Mouse (Mus musculus) gastrocnemius, postnatal 14 days (tissue): ENCODE measurements at regions not wholly inside any gene's neighbourhood (a gene's known extent, or its start where the extent isn't known, plus 50 kb on each side); places are given as distances from the start of the nearest gene placed in this dataset.
A peak's percentile ranks its signal among the peaks of the same experiment; 100 is the strongest.
"Not testable (repeated sequence)": the region's sequence is repeated elsewhere in the genome, so short reads cannot be mapped to it uniquely, and the experiment has no call there.

Experiments used
- DNase-seq: peaks from one replicate; pipeline ENCODE4 v3.0.0; 2021; ENCODE audit warnings: mixed read lengths
- intact Hi-C: fragments of 180-260 bp; cut with DNase I; formaldehyde crosslinking; loops from one replicate; pipeline ENCODE4 v1.15.1; 2025; ENCODE audit warnings: low total_unique reads

- intact Hi-C loops, result no loop called here
Measured at GRCm38 (mm10) chr15:41920270-41920669, 1786.1 kb downstream of the 9330182O14Rik start.

DNA sequence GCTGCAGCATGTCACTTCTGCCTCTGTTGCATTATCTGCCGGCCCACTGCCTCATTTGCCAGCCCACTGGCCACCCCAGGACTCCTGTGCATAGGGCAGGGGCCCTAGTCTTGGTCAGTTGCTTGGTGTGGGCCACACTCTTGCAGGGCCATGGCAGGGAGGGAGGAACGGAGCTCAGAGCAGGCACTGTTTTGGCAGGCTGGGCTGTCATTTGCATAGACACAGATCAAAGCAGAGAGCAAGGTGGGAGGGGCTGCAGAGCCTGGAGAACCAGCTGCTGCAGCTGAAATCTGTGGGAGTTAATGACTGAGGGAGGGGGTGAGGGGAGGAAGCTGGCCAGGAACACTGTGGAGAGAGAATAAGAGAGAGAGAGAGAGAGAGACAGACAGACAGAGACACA, 1802.5 kb downstream of the 9330182O14Rik start:
- DNase-seq, result no peak
- intact Hi-C loops, result no loop called here

More at GRCm38 (mm10) chr15:41920270-41920669, 1786.1 kb downstream of the 9330182O14Rik start:
- no peak for DNase-seq

DNA sequence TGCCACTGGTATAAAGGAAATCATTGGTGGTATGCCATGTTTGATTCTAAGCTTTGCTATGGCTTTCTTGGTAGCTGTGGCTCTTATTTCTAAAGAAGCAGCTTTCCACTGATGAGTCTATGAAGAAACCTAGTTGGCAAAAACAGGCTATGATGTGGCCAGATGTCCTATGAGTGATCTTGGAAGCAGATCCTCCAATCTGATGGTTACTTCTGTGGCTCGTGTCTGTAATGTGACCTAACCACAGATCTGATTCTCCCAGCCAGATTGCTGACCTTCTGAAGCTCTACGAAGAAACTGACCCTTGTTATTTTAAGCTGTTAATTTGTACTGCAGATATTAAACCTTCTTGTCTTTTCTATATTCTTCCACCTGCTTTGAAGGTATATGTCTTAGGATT, 1811.1 kb downstream of the 9330182O14Rik start:
- intact Hi-C loops, result no loop called here
- no peak for DNase-seq

DNA sequence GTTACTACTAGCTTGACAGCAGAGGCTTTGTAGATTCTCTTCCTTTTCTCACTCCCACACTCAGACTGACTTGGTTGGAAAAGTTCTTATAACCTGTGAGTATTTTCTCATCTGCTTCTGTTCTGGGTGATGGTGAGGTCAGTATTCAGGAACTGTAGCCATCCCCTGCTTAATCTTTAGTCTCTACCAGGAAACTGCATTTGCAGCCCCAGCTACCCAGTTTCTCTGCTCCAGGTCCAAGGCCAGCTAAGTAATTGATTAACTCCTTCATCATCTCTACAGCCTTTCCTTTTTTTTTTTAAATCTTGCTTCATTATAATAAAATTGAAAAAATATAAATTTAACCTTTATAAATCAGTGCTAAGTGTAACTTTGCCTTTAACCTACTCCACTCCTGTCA, 1813.7 kb downstream of the 9330182O14Rik start:
- no peak for DNase-seq
- intact Hi-C loops, result no loop called here

- no peak for DNase-seq
- intact Hi-C loops, result no loop called here
Measured at GRCm38 (mm10) chr15:41948347-41949093, 1814.4 kb downstream of the 9330182O14Rik start.

GRCm38 (mm10) chr15:41949094-41949461, 1814.9 kb downstream of the 9330182O14Rik start:
- intact Hi-C loops, result no loop called here
- no peak for DNase-seq

DNA sequence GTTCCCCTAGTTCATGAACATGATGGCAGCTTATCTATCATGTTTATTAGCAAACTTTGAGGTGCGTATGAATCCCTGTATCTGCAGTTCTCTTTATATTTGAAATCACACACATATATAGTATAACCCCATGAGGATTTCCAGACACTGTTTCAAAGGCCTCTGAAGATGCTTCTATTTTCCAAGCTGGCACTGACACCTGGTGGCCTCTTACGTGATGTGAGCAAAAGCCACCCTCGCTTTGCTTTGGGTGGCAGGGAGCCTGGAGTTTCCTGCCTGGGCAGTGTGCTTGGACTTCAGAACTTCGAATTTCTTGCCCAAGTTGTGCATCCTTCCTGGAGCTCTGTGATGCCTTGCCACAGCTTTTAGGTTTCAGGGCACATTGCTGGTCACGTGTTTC, 1817.1 kb downstream of the 9330182O14Rik start:
- intact Hi-C loops, result loop anchor here (5.0 kb wide), 1 partner anchor 134 kb away; no protein-coding TSS in a partner anchor
- no peak for DNase-seq

DNA sequence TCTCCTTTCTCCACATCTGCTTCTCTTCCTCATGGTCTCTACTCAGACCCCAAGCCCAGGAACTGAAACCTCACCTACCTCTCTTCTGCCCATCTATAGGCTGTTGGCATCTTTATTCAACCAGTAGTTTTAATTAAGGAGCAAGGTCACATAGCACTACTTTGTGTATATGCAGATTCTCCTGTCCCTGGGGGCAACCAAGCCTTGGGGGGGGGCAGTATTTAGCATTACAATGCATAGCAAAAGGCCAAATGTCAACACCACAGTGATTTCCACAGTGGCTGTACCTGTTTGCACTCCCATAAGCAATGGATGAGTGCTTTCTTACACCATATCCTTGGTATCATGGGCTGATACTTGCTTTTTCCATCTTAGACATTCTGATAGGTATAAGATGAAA, 1826.4 kb downstream of the 9330182O14Rik start:
- intact Hi-C loops, result no loop called here
- no peak for DNase-seq

DNA sequence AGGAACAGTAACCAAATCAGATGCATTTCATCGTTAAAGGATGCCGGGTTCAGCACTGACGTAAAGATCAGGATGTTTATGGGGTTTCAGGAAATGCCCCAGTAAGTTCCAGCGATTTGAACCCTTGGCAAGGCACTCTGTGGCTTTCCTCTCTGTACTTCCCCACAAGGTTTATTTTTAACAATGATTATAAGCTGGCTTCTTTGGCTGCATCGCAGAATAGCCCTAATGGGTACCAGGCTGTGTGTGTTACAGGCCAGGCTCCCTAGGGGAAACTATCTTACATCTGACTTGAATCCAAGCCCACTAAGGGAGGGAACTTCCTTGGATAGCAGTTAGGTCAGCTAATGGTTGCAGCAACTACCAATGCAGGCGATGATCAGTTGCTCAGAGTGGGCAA, 1836.7 kb downstream of the 9330182O14Rik start:
- intact Hi-C loops, result no loop called here
- DNase-seq, result no peak

- peak; percentile 79 for DNase-seq
- intact Hi-C loops, result no loop called here
Measured at GRCm38 (mm10) chr15:41973263-41973662, 1839.1 kb downstream of the 9330182O14Rik start.

- no peak for DNase-seq
- intact Hi-C loops, result no loop called here
Measured at GRCm38 (mm10) chr15:41977196-41977595, 1843.0 kb downstream of the 9330182O14Rik start.

DNA sequence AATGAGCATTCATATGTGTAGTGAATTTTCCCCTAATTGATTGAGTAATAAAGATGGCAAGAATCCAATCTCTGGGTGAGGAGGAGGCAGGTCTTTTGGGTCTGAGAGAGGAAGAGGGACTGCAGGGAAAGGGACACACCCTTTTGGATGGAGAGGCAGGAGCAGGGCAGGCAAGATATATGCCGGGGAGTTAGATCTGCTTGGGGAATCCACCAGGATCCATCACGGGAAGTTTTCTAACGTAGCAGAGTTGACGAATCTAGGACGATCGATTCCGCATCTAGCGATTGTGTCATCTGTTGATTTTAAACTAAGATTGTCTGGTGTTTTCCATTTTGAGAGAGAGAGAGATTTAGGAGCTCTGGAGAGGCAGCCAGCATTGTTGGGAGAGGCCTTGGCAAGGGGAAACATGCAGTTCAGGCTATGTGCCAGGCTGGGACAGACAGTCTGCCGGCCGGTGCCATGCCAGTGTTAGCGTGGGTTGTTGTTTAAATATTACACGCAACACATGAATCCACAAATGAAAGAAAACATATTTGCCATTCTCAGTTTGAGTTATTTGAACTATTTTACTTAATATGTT, 1843.6 kb downstream of the 9330182O14Rik start:
- peak; percentile 8 for DNase-seq
- intact Hi-C loops, result no loop called here

DNA sequence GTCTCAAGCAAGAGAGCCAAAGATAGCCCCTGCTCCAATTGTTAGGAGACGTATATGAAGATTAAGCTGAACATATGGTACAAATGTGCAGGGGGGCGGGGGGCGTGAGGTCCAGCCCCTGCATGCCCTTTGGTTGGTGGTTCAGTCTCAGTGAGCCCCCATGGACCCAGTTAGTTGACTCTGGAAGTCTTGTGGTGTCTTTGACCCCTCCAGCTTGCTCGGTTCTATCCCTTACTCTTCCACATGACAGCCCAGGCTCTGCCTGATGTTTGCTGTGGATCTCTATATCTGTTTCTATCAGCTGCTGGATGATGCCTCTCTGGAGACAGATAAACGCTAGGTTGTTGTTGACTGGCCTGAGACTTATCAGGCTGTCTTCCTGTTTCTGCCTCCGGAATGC, 1849.1 kb downstream of the 9330182O14Rik start:
- intact Hi-C loops, result no loop called here
- no peak for DNase-seq

DNA sequence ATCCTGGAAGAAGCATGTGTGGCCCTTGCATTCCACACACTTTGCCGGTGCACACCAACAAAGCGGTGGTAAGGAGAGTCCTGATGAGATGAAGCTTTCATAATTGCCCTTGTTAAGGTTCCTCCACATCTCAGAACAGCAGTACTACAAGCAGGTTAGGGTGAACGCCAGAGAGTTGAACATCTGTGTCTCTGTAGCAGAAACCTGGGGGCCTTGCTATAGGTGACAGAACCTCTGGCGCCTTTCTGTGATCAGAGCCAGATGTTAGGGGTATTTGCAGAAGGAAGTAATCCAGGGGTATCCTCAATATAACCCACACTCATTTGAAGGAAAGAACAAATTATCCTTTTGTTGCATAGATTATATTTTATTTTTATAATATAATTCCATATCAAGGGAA, 1850.1 kb downstream of the 9330182O14Rik start:
- intact Hi-C loops, result no loop called here
- no peak for DNase-seq

GRCm38 (mm10) chr15:41986264-41986663, 1852.1 kb downstream of the 9330182O14Rik start:
- intact Hi-C loops, result no loop called here
- DNase-seq, result no peak

GRCm38 (mm10) chr15:41989065-41989464, 1854.9 kb downstream of the 9330182O14Rik start:
- DNase-seq, result no peak
- intact Hi-C loops, result no loop called here

GRCm38 (mm10) chr15:41991816-41992215, 1857.7 kb downstream of the 9330182O14Rik start:
- no peak for DNase-seq
- intact Hi-C loops, result no loop called here

DNA sequence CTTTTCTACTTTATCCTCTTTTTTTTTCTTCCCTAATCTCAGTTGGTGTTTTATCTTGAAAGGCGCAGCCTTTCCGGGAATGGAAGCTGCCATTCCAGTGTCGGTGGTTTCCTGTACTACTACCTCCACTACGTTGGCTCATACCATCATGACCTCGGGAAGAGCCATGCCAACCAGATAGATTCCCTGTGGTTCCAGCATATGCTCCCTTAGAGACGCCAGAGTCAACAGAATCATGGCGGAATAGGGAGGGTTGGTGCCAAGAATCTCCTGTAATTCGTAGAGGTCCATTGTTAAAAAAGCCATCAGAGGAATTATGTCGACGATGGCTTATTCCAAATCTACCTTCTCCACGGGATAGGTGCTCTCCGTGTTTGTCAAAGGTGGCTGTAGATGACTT, 1898.1 kb downstream of the 9330182O14Rik start:
- DNase-seq, intact Hi-C loops: not testable (repeated sequence)

DNA sequence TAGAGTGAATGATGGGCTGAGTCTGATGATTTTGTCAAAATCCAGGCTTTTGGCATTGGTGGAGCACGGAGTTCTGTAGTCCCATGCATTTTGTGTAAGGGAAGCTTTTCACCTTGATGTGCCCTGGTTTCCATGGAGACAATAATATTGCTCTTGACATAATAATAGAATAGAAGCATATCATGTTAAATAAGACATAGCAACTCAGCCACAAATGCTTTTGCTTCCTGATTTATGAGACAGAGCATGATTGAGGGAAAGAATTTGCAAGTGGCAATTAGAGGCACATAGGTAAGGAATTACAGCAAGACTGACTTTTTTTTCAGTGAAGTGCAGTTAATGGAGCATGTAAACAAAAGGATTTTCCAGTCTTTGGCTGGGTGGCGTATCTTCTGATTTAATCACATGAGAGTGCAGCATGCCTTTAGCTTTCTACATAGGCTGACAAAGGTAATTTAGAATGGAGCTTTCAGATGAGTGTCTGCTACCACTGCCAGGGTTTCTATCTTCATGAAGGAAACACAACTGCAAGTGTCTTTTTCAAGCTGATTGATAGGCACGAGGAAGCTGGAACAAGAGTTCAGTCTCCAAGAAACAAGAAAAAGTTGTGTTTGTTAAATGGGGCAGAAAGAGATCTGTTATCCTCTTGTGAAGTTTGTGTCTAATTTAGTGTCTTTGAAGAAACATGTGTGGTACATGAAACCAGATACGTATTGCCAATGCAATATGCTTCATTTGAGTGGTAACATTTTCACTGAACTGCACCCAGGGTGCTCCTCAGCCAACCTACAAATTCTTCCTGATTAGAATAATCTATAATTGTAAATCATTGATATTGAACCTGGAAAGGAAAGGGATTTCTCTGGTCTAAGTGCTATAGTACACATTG, 1913.2 kb downstream of the 9330182O14Rik start:
- intact Hi-C loops, result no loop called here
- DNase-seq, result no peak

GRCm38 (mm10) chr15:42056772-42057171, 1922.6 kb downstream of the 9330182O14Rik start:
- DNase-seq, result peak; percentile 52
- intact Hi-C loops, result no loop called here
